Mouse (Mus musculus) lung, postnatal 0 days (tissue): ENCODE data around the gene Gm27179. TPM values are rescaled to one million over a fixed set of nuclear protein-coding genes. Genes with fewer than 3 reads are reported as not detected.
A peak's percentile ranks its signal among the peaks of the same experiment; 100 is the strongest.
"Not testable (repeated sequence)": the region's sequence is repeated elsewhere in the genome, so short reads cannot be mapped to it uniquely, and the experiment has no call there.

ENCODE experiments used
- ATAC-seq: fragments of 200-750 bp; cut with Nextera tagmentation; 2 replicates; pipeline ENCODE4 v1.8.0; 2017; ENCODE audit warnings: moderate library complexity
- DNase-seq: peaks from one replicate; pipeline ENCODE4 v3.0.0-alpha.2; 2016; ENCODE audit warnings: low spot score
- H3K27ac ChIP-seq: fragments of 300-500 bp; sonication (generic); 2 replicates; pipeline ENCODE4 v1.5.1; 2014; ENCODE audit warnings: antibody characterized with exemption, mild to moderate bottlenecking, low read length, mixed read lengths
- H3K27me3 ChIP-seq: fragments of 300-500 bp; sonication (generic); replicated peaks from 2 replicates; pipeline ENCODE4 v1.6.1; 2014; ENCODE audit warnings: low read length, mixed read lengths; ENCODE audit not compliant: insufficient read depth
- H3K36me3 ChIP-seq: fragments of 300-500 bp; sonication (generic); 2 replicates; pipeline ENCODE4 v1.6.1; 2014; ENCODE audit warnings: low read length, mixed read lengths; ENCODE audit not compliant: insufficient read depth
- H3K4me1 ChIP-seq: fragments of 300-500 bp; sonication (generic); 2 replicates; pipeline ENCODE4 v1.6.1; 2014; ENCODE audit warnings: antibody characterized with exemption, low read depth, low read length, mixed read lengths; ENCODE audit not compliant: insufficient read depth
- H3K4me2 ChIP-seq: fragments of 300-500 bp; sonication (generic); replicated peaks from 2 replicates; pipeline ENCODE4 v1.6.1; 2014; ENCODE audit warnings: low read depth, mild to moderate bottlenecking, low read length, moderate library complexity, mixed read lengths
- H3K4me3 ChIP-seq: fragments of 300-500 bp; sonication (generic); 2 replicates; pipeline ENCODE4 v1.5.1; 2014; ENCODE audit warnings: low read depth, low read length
- H3K9ac ChIP-seq: fragments of 300-500 bp; sonication (generic); replicated peaks from 2 replicates; pipeline ENCODE4 v1.6.1; 2014; ENCODE audit warnings: low read depth, mild to moderate bottlenecking
- H3K9me3 ChIP-seq: fragments of 300-500 bp; sonication (generic); 2 replicates; pipeline ENCODE4 v1.6.1; 2016; ENCODE audit warnings: low read length, mixed read lengths
- WGBS: fragments of 180-500 bp; shearing (Covaris S2); extraction: QIAGEN DNeasy Blood & Tissue Kit; methylation state at CpG from one replicate; pipeline ENCODE4 v1.1.7; 2014; 5-methylcytosine and 5-hydroxymethylcytosine counted together
- polyA plus RNA-seq: library from polyadenylated mRNA; unstranded; fragments of >200 nt; fragmentation: Nextera tagmentation; extraction: Ambion mirVana; gene quantifications from 2 replicates; pipeline ENCODE4 v1.2.1, GENCODE M21; 2015

Gm27179 gene
- polyA plus RNA-seq, 1 experiment from 2014 or later = not detected

DNA sequence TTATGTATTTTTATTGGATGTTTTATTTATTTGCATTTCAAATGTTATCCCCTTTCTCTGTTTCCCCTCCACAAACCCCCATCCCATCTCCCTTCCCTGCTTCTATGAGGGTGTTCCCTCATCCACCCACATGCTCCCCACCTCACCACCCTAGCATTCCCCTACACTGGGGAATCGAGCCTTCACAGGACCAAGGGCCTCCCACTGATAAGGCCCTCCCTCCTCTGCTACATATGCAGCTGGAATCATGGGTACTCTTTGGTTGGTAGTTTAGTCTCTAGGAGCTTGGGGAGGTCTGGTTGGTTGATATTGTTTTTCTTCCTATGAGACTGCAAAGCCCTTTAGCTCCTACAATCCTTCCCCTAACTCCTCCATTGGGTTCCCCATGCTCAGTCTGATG lies 13.9 kb upstream of the Gm27179 start:
- no CpG with 5 or more reads among the region's 1 CpGs for WGBS
- H3K27ac ChIP-seq = not testable (repeated sequence)

DNA sequence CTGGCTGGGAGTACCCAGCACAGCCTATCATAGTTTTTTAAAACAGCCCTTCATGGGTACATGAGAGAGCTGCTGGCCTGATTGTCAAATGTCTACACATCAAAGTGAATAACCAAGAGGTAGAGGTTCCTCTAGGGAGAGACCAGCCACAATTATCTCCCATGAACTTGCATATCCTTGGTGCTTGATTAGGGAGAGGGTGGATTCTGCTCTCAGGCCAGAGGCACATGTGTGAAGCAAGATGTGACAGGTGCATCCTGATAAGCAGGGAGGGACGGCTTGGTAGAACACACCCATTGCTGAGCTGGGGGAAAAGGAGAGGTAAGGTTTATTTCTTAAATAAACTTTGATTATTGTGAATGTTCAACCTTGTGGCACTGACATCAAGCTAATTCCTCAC lies 10.7 kb upstream of the Gm27179 start:
- H3K27me3 ChIP-seq, H3K4me1 ChIP-seq, H3K4me3 ChIP-seq, H3K9ac ChIP-seq, H3K27ac ChIP-seq, DNase-seq, H3K36me3 ChIP-seq, H3K9me3 ChIP-seq, H3K4me2 ChIP-seq, ATAC-seq: not testable (repeated sequence)
- no CpG with 5 or more reads among the region's 1 CpGs for WGBS

More for the DNA sequence above, 13.9 kb upstream of the Gm27179 start:
- not testable (repeated sequence) for H3K4me3 ChIP-seq, H3K4me1 ChIP-seq, H3K9ac ChIP-seq, H3K27me3 ChIP-seq, H3K4me2 ChIP-seq, DNase-seq, H3K9me3 ChIP-seq, ATAC-seq, H3K36me3 ChIP-seq

DNA sequence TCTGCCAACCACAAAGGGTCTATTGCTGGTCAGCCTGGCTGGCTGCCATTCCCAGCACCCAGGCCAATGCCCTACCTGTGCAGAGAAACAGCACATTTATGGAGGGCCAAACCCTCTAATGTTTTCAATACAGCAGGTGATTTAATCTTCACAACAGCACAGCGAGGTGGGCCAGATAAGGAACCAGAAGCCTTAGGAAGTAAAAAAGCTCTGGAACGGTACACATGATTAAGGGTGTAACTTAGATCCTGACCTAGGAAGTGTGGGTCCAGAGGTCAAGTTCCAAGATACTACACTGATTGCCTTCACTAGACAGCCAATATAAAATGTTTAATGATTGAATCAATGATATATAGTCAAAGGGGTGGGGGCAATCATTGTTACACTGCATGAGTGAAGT lies 8.5 kb upstream of the Gm27179 start:
- not testable (repeated sequence) for H3K27ac ChIP-seq, H3K4me2 ChIP-seq, H3K36me3 ChIP-seq, H3K9me3 ChIP-seq, H3K9ac ChIP-seq, H3K4me3 ChIP-seq, DNase-seq, H3K27me3 ChIP-seq, ATAC-seq, H3K4me1 ChIP-seq
- no CpG with 5 or more reads among the region's 2 CpGs for WGBS

DNA sequence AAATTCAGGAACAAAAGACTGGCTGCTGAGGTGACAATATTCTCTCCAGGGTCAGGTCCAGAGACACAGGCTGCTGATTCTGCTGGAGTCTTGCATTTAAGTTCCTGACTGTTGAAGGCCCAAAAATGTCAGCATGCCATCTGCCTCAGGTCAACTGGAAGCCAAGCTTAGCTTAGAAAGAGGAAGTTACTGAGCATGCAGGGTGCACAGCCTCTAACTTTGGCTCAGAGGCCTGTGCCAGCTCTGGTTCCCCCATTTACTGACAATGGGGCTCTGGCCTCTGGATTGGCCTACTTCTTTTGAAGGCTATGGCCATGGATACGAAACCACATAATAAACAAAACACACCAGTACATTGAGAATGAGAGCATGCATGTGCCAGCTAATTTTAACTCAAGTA lies 5.3 kb downstream of the Gm27179 start:
- not testable (repeated sequence) for H3K4me2 ChIP-seq, H3K4me1 ChIP-seq, H3K9ac ChIP-seq, H3K9me3 ChIP-seq, H3K27ac ChIP-seq, H3K4me3 ChIP-seq, DNase-seq, H3K36me3 ChIP-seq, H3K27me3 ChIP-seq, ATAC-seq
- no CpG with 5 or more reads among the region's 1 CpGs for WGBS

DNA sequence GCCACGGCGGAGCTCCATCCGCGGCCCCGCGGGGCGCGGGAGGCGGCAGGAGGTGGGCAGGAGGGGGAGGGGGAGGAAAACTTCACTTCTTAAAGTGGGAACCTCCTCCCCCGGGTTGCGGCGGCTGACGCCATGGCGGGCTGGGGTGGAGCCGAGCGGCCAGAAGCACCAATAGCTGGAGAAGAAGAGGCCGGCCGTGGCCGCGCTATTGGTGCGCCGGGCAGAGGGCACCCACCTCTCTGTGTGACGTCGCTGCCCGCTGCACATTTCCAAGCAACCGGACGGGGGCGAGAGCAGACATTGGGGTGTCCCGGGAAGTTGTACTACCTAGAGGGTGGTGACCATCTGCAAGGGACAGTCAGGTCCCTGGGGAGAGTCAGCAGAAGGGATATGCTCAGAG lies 9.2 kb downstream of the Gm27179 start, which contains the start of gene Gm16867:
TSS of gene Gm16867 (minus strand) at position 189 of the 400 bp plus-strand sequence.
- no CpG with 5 or more reads among the region's 29 CpGs for whole genome bisulfite sequencing

DNA sequence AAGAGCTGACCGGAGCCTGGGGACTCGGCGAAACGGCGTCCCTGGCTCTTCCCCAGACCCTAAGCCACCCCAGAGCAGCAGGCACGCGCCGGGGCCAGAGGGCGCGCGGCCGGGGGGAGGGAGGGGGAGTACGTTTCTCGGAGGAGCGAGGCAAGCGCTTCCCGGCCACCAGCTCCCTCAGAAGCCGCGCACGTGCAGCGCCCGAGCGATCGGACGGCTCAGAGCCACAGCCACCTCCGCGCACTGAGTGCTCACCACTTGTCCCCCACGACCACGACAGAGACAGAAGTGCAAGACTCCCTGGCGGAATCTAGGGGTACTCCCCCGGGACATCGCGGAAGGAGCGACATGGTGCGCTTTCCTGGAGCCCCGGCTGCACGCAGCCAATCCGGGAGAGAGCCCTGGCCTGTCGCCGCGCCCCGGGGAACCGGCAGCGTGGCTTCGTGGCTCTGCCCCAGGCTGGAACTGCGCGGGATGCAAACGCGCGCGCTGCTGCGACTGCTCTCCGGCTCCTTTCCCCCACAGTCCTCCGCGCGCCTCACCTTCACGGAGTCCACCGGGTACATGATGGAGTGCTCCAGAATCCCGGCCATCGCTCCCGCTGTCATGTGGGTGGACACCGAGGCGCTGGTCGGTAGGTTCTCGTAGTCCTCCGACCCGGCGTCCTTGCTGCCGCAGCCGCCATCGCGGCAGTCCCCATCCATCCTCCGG lies 9.8 kb downstream of the Gm27179 start:
- H3K9me3 ChIP-seq, H3K4me1 ChIP-seq, H3K27me3 ChIP-seq, H3K36me3 ChIP-seq, H3K27ac ChIP-seq, H3K4me3 ChIP-seq, H3K4me2 ChIP-seq, DNase-seq, H3K9ac ChIP-seq: not testable (repeated sequence)
- no CpG with 5 or more reads among the region's 73 CpGs for WGBS
- peak; percentile 42 for ATAC-seq

More for the DNA sequence above, 9.2 kb downstream of the Gm27179 start, which contains the start of gene Gm16867:
- H3K4me1 ChIP-seq, H3K9ac ChIP-seq, DNase-seq, H3K36me3 ChIP-seq, H3K27me3 ChIP-seq, H3K4me3 ChIP-seq, H3K4me2 ChIP-seq, H3K9me3 ChIP-seq, H3K27ac ChIP-seq: not testable (repeated sequence)
- ATAC-seq = peak; percentile 98

DNA sequence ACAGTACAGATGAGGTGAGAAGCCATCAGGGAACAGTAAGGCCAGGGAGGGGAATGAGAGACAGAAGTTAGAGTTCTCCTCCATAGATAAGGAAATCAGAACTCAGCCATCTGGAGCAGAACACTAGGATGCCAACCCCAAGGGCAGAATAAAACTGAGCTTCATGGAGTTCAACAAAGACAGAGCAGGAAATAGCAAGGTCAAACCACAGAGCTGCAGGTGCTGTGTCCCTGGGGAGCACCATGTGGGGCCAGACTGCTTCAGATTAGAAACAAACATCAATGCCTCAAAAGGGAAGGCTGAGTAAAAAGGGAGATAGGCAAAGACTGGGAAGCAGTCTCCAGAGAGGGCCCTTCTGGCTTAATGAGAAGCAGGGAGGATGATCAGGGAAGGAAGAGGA lies 16.1 kb downstream of the Gm27179 start:
- H3K4me2 ChIP-seq, DNase-seq, H3K36me3 ChIP-seq, H3K4me3 ChIP-seq, H3K4me1 ChIP-seq, H3K27me3 ChIP-seq, H3K27ac ChIP-seq, ATAC-seq, H3K9ac ChIP-seq, H3K9me3 ChIP-seq: not testable (repeated sequence)

DNA sequence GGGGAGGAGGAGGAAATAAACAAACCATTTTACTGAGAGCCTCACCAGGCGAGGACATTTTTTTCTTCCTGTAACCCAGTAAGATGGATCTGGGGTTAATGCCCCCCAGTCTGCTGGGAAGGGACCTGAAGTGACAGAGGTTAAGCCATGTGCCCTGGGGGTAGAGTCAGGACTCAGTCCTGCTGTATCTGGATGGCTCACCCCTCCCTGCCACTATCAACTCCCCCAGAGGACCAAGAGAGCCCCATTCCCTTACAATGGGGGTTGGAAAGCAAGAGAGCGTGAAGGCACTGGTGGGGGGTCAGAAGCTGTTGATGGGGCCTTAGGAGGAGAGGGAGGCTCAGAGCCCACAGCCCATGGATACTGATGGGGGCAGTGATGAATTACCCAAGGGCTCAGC lies 17.4 kb downstream of the Gm27179 start:
- not testable (repeated sequence) for H3K36me3 ChIP-seq, ATAC-seq, H3K27me3 ChIP-seq, H3K9ac ChIP-seq, H3K4me3 ChIP-seq, H3K4me1 ChIP-seq, H3K27ac ChIP-seq, DNase-seq, H3K4me2 ChIP-seq, H3K9me3 ChIP-seq
- WGBS = no CpG with 5 or more reads among the region's 2 CpGs

DNA sequence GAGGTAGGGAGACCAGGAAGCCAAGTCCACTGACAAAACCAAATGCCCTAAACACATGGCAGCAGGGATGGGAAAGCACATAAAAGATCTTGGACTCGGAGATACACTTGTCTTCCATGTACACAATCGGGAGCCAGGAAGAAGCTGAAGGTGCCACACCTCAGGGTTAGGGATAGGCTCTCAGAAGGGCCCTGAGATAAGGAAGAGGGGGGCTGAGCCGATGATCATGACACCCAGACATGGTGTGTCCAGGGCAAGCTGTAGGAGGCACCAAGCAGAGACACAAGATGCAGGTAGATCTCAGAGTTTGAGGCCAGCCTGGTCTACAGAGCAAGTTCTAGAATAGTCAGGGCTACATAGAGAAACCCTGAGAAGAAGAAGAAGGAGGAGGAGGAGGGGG lies 17.8 kb downstream of the Gm27179 start:
- not testable (repeated sequence) for H3K27ac ChIP-seq, ATAC-seq, H3K4me3 ChIP-seq, H3K4me2 ChIP-seq, H3K9ac ChIP-seq, DNase-seq, H3K4me1 ChIP-seq, H3K27me3 ChIP-seq, H3K9me3 ChIP-seq, H3K36me3 ChIP-seq
- no CpG with 5 or more reads among the region's 3 CpGs for WGBS

DNA sequence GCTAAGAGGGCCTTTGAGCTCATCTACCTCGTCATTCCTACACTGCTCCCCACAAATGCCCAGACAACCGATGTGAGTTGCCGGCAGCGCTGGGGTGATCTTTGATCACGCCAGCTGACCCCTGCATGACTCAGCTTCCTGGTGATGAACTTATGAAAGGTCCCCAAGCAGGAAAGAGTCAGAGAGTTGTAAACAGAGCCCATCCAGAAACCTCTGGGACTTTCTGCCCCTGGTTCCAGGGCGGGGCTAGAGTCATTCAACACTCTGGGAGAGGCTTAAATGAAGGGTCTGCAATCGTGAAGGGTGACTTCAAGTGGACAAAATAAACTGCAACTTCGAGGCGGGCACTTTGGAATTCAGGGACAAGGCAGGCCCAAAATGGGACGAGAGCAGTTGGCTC lies 24.3 kb downstream of the Gm27179 start:
- H3K9ac ChIP-seq, H3K27ac ChIP-seq, H3K4me3 ChIP-seq, H3K4me1 ChIP-seq, H3K4me2 ChIP-seq, H3K9me3 ChIP-seq, H3K27me3 ChIP-seq, DNase-seq, H3K36me3 ChIP-seq: not testable (repeated sequence)
- WGBS = no CpG with 5 or more reads among the region's 10 CpGs
- ATAC-seq = peak; percentile 68
